Mouse (Mus musculus): ENCODE data around the gene Pde1a. TPM values are rescaled to one million over a fixed set of nuclear protein-coding genes. Genes with fewer than 3 reads are reported as not detected.

Pde1a gene
- polyA plus RNA-seq, 1 experiment from 2014 or later = 7.2 TPM

- H3K9me3 ChIP-seq = no peaks in the 10 kb centered on the region
- H3K27me3 ChIP-seq (replicated peaks) = no peaks in the 10 kb centered on the region
- ATAC-seq (replicated peaks) = no peak
- H3K36me3 ChIP-seq (replicated peaks) = no peaks in the 10 kb centered on the region
- no peak overlapping the region for H3K27ac ChIP-seq
- H3K4me3 ChIP-seq = no peak overlapping the region
- 67% methylated on average over 5 of the region's 5 CpGs for WGBS
- no peak overlapping the region for H3K9ac ChIP-seq
- no peaks in the 10 kb centered on the region for H3K4me1 ChIP-seq
- no peak overlapping the region for H3K4me2 ChIP-seq
Observed at GRCm38 (mm10) chr2:79977259-79977658, 152.0 kb downstream of the Pde1a start.

GRCm38 (mm10) chr2:79975947-79976346, 153.3 kb downstream of the Pde1a start:
- no peak overlapping the region for H3K4me3 ChIP-seq
- no peak overlapping the region for H3K9ac ChIP-seq
- H3K9me3 ChIP-seq = no peaks in the 10 kb centered on the region
- H3K27me3 ChIP-seq (replicated peaks) = no peaks in the 10 kb centered on the region
- ATAC-seq (replicated peaks) = no peak
- no peak overlapping the region for H3K4me2 ChIP-seq
- H3K4me1 ChIP-seq = no peaks in the 10 kb centered on the region
- H3K36me3 ChIP-seq (replicated peaks) = no peaks in the 10 kb centered on the region
- H3K27ac ChIP-seq = no peak overlapping the region

GRCm38 (mm10) chr2:79972271-79972670, 157.0 kb downstream of the Pde1a start:
- H3K4me2 ChIP-seq = no peak overlapping the region
- no peaks in the 10 kb centered on the region for H3K9me3 ChIP-seq
- H3K36me3 ChIP-seq (replicated peaks) = no peaks in the 10 kb centered on the region
- no peak overlapping the region for H3K9ac ChIP-seq
- H3K4me1 ChIP-seq = no peaks in the 10 kb centered on the region
- H3K27me3 ChIP-seq (replicated peaks) = no peaks in the 10 kb centered on the region
- no peak overlapping the region for H3K27ac ChIP-seq
- no peak for ATAC-seq (replicated peaks)
- H3K4me3 ChIP-seq = no peak overlapping the region

GRCm38 (mm10) chr2:79969594-79969993, 159.7 kb downstream of the Pde1a start:
- H3K9me3 ChIP-seq = no peaks in the 10 kb centered on the region
- no peak overlapping the region for H3K4me3 ChIP-seq
- H3K4me1 ChIP-seq = no peaks in the 10 kb centered on the region
- no peaks in the 10 kb centered on the region for H3K36me3 ChIP-seq (replicated peaks)
- H3K9ac ChIP-seq = no peak overlapping the region
- WGBS = 74% methylated on average over 5 of the region's 5 CpGs
- no peak overlapping the region for H3K4me2 ChIP-seq
- no peak for ATAC-seq (replicated peaks)
- no peaks in the 10 kb centered on the region for H3K27me3 ChIP-seq (replicated peaks)
- no peak overlapping the region for H3K27ac ChIP-seq

- Histone ChIP-seq H3K36me3 (replicated peaks) (no peaks in the 10 kb centered on the region), H3K27ac (no peak overlapping the region), H3K9ac (no peak overlapping the region), H3K27me3 (replicated peaks) (no peaks in the 10 kb centered on the region), H3K9me3 (no peaks in the 10 kb centered on the region), H3K4me2 (no peak overlapping the region), H3K4me3 (no peak overlapping the region), H3K4me1 (no peaks in the 10 kb centered on the region)
- WGBS = 76% methylated on average over 9 of the region's 9 CpGs
- ATAC-seq (replicated peaks) = no peak
Observed at GRCm38 (mm10) chr2:79966681-79967506, 162.4 kb downstream of the Pde1a start.

- WGBS = 85% methylated on average over 1 of the region's 1 CpGs
Observed at GRCm38 (mm10) chr2:79966086-79966485, 163.2 kb downstream of the Pde1a start.

GRCm38 (mm10) chr2:79964964-79965363, 164.3 kb downstream of the Pde1a start:
- no peak overlapping the region for H3K9ac ChIP-seq
- no peaks in the 10 kb centered on the region for H3K27me3 ChIP-seq (replicated peaks)
- H3K36me3 ChIP-seq (replicated peaks) = no peaks in the 10 kb centered on the region
- no peak overlapping the region for H3K4me2 ChIP-seq
- WGBS = 79% methylated on average over 4 of the region's 4 CpGs
- H3K9me3 ChIP-seq = no peaks in the 10 kb centered on the region
- H3K4me3 ChIP-seq = no peak overlapping the region
- no peaks in the 10 kb centered on the region for H3K4me1 ChIP-seq
- ATAC-seq (replicated peaks) = no peak
- no peak overlapping the region for H3K27ac ChIP-seq

More at GRCm38 (mm10) chr2:79966086-79966485, 163.2 kb downstream of the Pde1a start:
- no peaks in the 10 kb centered on the region for H3K36me3 ChIP-seq (replicated peaks)
- H3K9ac ChIP-seq = no peak overlapping the region
- no peak overlapping the region for H3K27ac ChIP-seq
- no peaks in the 10 kb centered on the region for H3K9me3 ChIP-seq
- no peaks in the 10 kb centered on the region for H3K4me1 ChIP-seq
- no peak overlapping the region for H3K4me3 ChIP-seq
- no peak for ATAC-seq (replicated peaks)
- no peak overlapping the region for H3K4me2 ChIP-seq
- no peaks in the 10 kb centered on the region for H3K27me3 ChIP-seq (replicated peaks)

- WGBS = 90% methylated on average over 4 of the region's 4 CpGs
- Histone ChIP-seq H3K27ac (no peak overlapping the region), H3K27me3 (replicated peaks) (no peaks in the 10 kb centered on the region), H3K4me3 (no peak overlapping the region), H3K4me2 (no peak overlapping the region), H3K36me3 (replicated peaks) (no peaks in the 10 kb centered on the region), H3K9me3 (no peaks in the 10 kb centered on the region), H3K9ac (no peak overlapping the region), H3K4me1 (no peaks in the 10 kb centered on the region)
- no peak for ATAC-seq (replicated peaks)
Observed at GRCm38 (mm10) chr2:79961421-79961820, 167.8 kb downstream of the Pde1a start.

- no peak overlapping the region for H3K4me3 ChIP-seq
- H3K27ac ChIP-seq = no peak overlapping the region
- WGBS = 87% methylated on average over 6 of the region's 6 CpGs
- no peak overlapping the region for H3K9ac ChIP-seq
- no peaks in the 10 kb centered on the region for H3K36me3 ChIP-seq (replicated peaks)
- no peak overlapping the region for H3K4me2 ChIP-seq
- H3K9me3 ChIP-seq = no peaks in the 10 kb centered on the region
- no peak for ATAC-seq (replicated peaks)
- H3K4me1 ChIP-seq = no peaks in the 10 kb centered on the region
- no peaks in the 10 kb centered on the region for H3K27me3 ChIP-seq (replicated peaks)
Observed at GRCm38 (mm10) chr2:79957659-79958340, 171.5 kb downstream of the Pde1a start.

GRCm38 (mm10) chr2:79945898-79946675, 183.2 kb downstream of the Pde1a start:
- no peaks in the 10 kb centered on the region for H3K4me1 ChIP-seq
- no peak overlapping the region for H3K4me2 ChIP-seq
- H3K27ac ChIP-seq = no peak overlapping the region
- no peaks in the 10 kb centered on the region for H3K9me3 ChIP-seq
- no peak overlapping the region for H3K9ac ChIP-seq
- WGBS = 74% methylated on average over 8 of the region's 8 CpGs
- no peak overlapping the region for H3K4me3 ChIP-seq
- no peaks in the 10 kb centered on the region for H3K27me3 ChIP-seq (replicated peaks)
- ATAC-seq (replicated peaks) = no peak
- H3K36me3 ChIP-seq (replicated peaks) = no peaks in the 10 kb centered on the region

GRCm38 (mm10) chr2:79934660-79935059, 194.6 kb downstream of the Pde1a start:
- ATAC-seq (replicated peaks) = no peak
- H3K4me2 ChIP-seq = no peak overlapping the region
- H3K36me3 ChIP-seq (replicated peaks) = no peaks in the 10 kb centered on the region
- H3K9ac ChIP-seq = no peak overlapping the region
- H3K27me3 ChIP-seq (replicated peaks) = no peaks in the 10 kb centered on the region
- H3K27ac ChIP-seq = no peak overlapping the region
- no peak overlapping the region for H3K4me3 ChIP-seq
- 64% methylated on average over 5 of the region's 5 CpGs for WGBS
- no peaks in the 10 kb centered on the region for H3K9me3 ChIP-seq
- H3K4me1 ChIP-seq = no peaks in the 10 kb centered on the region

- no peaks in the 10 kb centered on the region for H3K9me3 ChIP-seq
- no peak overlapping the region for H3K4me2 ChIP-seq
- no peak overlapping the region for H3K4me3 ChIP-seq
- no peak overlapping the region for H3K9ac ChIP-seq
- no peak overlapping the region for H3K27ac ChIP-seq
- H3K4me1 ChIP-seq = no peaks in the 10 kb centered on the region
- no peaks in the 10 kb centered on the region for H3K27me3 ChIP-seq (replicated peaks)
- no peaks in the 10 kb centered on the region for H3K36me3 ChIP-seq (replicated peaks)
- ATAC-seq (replicated peaks) = no peak
Observed at GRCm38 (mm10) chr2:79922356-79922755, 206.9 kb downstream of the Pde1a start.
